Mouse (Mus musculus) myocyte (in vitro differentiated cells): Measurements from ENCODE around the gene Micu1.
"Not testable (repeated sequence)": the region's sequence is repeated elsewhere in the genome, so short reads cannot be mapped to it uniquely, and the experiment has no call there.

ENCODE experiments used
- MAX ChIP-seq: IDR thresholded peaks from one replicate; pipeline ENCODE4 v1.6.1; 2011; ENCODE audit warnings: low read depth, mild to moderate bottlenecking, control low read depth
- POLR2A ChIP-seq: IDR thresholded peaks from one replicate; pipeline ENCODE4 v1.6.1; 2011; ENCODE audit warnings: low read depth, mild to moderate bottlenecking, control low read depth, moderate library complexity; ENCODE audit not compliant: insufficient read length
- POLR2AphosphoS2 ChIP-seq: IDR thresholded peaks from one replicate; pipeline ENCODE4 v1.6.1; 2011; ENCODE audit warnings: low read depth, control low read depth; ENCODE audit not compliant: insufficient read length
- REST ChIP-seq: IDR thresholded peaks from one replicate; pipeline ENCODE4 v1.6.1; 2011; ENCODE audit warnings: mild to moderate bottlenecking, control low read depth, moderate library complexity; ENCODE audit not compliant: insufficient read depth, insufficient read length
- USF1 ChIP-seq: IDR thresholded peaks from one replicate; pipeline ENCODE4 v1.6.1; 2011; ENCODE audit warnings: low read depth, mild to moderate bottlenecking, control low read depth, moderate library complexity

GRCm38 (mm10) chr10:59872651-59873050 is 170.4 kb downstream of the Micu1 start:
- not testable (repeated sequence) for TF ChIP-seq MAX, POLR2A, POLR2AphosphoS2, USF1, REST
